In genomic region chr2:14130641-14131339, GRCm38 (mm10) we compare ENCODE assay signal across 11 mouse cellular contexts. TPM values are rescaled to one million over a fixed set of nuclear protein-coding genes. Genes with fewer than 3 reads are reported as not detected.
DNase-seq lines count a peak whose midpoint lies in the region; ATAC-seq and TF ChIP-seq lines count a peak whose summit lies in the region.
"Had no signal": no experiment of that assay in that cellular context is flagged by ENCODE, and none has a peak within 500 bp of the region (broad histone marks: within the 10 kb centered on the region; RNA-seq: fewer than 3 reads in every experiment).

No protein-coding gene starts in this region.

- no peak for ATAC-seq in liver, postnatal 0 days
- ATAC-seq in liver, embryonic 12.5 days = no peak
- peak; percentile 81 for ATAC-seq in common myeloid progenitor, adult 5-6 weeks (replicated peaks; ENCODE audit: low read depth, poor library complexity, severe bottlenecking)
- ATAC-seq in limb, embryonic 14.5 days (ENCODE audit: low FRiP score, low read depth) = no peak; the same call in 1 of the 2 replicates
- no peak for ATAC-seq in hindbrain, embryonic 13.5 days (ENCODE audit: low FRiP score)

- no peaks in the 10 kb centered on the region for H3K27me3 ChIP-seq in liver, postnatal 0 days (ENCODE audit: insufficient read depth, low read length)
- H3K27me3 ChIP-seq in liver, embryonic 12.5 days (replicated peaks) = no peaks in the 10 kb centered on the region
- H3K27me3 ChIP-seq in limb, embryonic 14.5 days (ENCODE audit: control insufficient read depth, insufficient read depth, low read length) = no peaks in the 10 kb centered on the region
- H3K27me3 ChIP-seq in hindbrain, embryonic 13.5 days = no peaks in the 10 kb centered on the region
- H3K27me3 ChIP-seq: embryonic facial prominence, embryonic 12.5 days had no signal

- WGBS in liver, postnatal 0 days (ENCODE audit: insufficient replicate concordance) = 43% methylated on average over 12 of the region's 12 CpGs
- 60% methylated on average over 12 of the region's 12 CpGs for WGBS in liver, embryonic 12.5 days (ENCODE audit: insufficient replicate concordance)
- WGBS in limb, embryonic 14.5 days = 39% methylated on average over 12 of the region's 12 CpGs
- 93% methylated on average over 12 of the region's 12 CpGs for WGBS in hindbrain, embryonic 13.5 days

- no peaks in the 10 kb centered on the region for H3K9me3 ChIP-seq in liver, postnatal 0 days (ENCODE audit: low read length)
- H3K9me3 ChIP-seq in liver, embryonic 12.5 days (replicated peaks) = no peaks in the 10 kb centered on the region
- H3K9me3 ChIP-seq in limb, embryonic 14.5 days (ENCODE audit: control insufficient read depth, low read length) = no peaks in the 10 kb centered on the region
- H3K9me3 ChIP-seq in hindbrain, embryonic 13.5 days = no peaks in the 10 kb centered on the region
- H3K9me3 ChIP-seq: embryonic facial prominence, embryonic 12.5 days had no signal

- H3K4me3 ChIP-seq in liver, postnatal 0 days (ENCODE audit: low read depth, low read length) = no peak overlapping the region
- no peak overlapping the region for H3K4me3 ChIP-seq in liver, embryonic 12.5 days
- H3K4me3 ChIP-seq in limb, embryonic 14.5 days (replicated peaks; ENCODE audit: low read length) = no peak overlapping the region
- no peak overlapping the region for H3K4me3 ChIP-seq in hindbrain, embryonic 13.5 days
- H3K4me3 ChIP-seq: embryonic facial prominence, embryonic 12.5 days had no signal

- no peak for TF ChIP-seq POLR2A in limb, embryonic 14.5 days (IDR thresholded peaks at IDR 0.05; ENCODE audit: borderline replicate concordance, extremely low read depth, insufficient read depth, insufficient read length)

- peak overlapping the region; percentile 6; the same call in 1 of the 2 replicates for H3K4me2 ChIP-seq in liver, postnatal 0 days (ENCODE audit: low read depth, low read length)
- no peak overlapping the region for H3K4me2 ChIP-seq in liver, embryonic 12.5 days
- H3K4me2 ChIP-seq in limb, embryonic 14.5 days (replicated peaks; ENCODE audit: low read depth, low read length, severe bottlenecking) = no peak overlapping the region
- no peak overlapping the region for H3K4me2 ChIP-seq in hindbrain, embryonic 13.5 days
- H3K4me2 ChIP-seq: embryonic facial prominence, embryonic 12.5 days had no signal

- TF ChIP-seq EP300 in liver, postnatal 0 days (IDR thresholded peaks at IDR 0.05; ENCODE audit: low read depth) = no peak

- no peak overlapping the region for H3K9ac ChIP-seq in liver, postnatal 0 days (replicated peaks)
- H3K9ac ChIP-seq in liver, embryonic 12.5 days = no peak overlapping the region
- no peak overlapping the region for H3K9ac ChIP-seq in limb, embryonic 14.5 days (ENCODE audit: low read depth, low read length, severe bottlenecking)
- H3K9ac ChIP-seq in hindbrain, embryonic 13.5 days = no peak overlapping the region
- H3K9ac ChIP-seq: embryonic facial prominence, embryonic 12.5 days; liver, embryonic 14.5 days had no signal

- H3K4me1 ChIP-seq in liver, postnatal 0 days (ENCODE audit: insufficient read depth) = peaks cover 4% of the 10 kb centered on the region; the same call in 1 of the 2 replicates
- H3K4me1 ChIP-seq in liver, embryonic 12.5 days = no peaks in the 10 kb centered on the region
- H3K4me1 ChIP-seq in limb, embryonic 14.5 days (ENCODE audit: control insufficient read depth, insufficient read depth, low read length) = no peaks in the 10 kb centered on the region
- no peaks in the 10 kb centered on the region for H3K4me1 ChIP-seq in hindbrain, embryonic 13.5 days (replicated peaks)
- H3K4me1 ChIP-seq: embryonic facial prominence, embryonic 12.5 days had no signal

- TF ChIP-seq CTCF in liver, postnatal 0 days (IDR thresholded peaks at IDR 0.05; ENCODE audit: low read depth) = no peak

- peaks cover 30% of the 10 kb centered on the region; the same call in 1 of the 2 replicates for H3K36me3 ChIP-seq in liver, postnatal 0 days (replicated peaks; ENCODE audit: insufficient read depth, low read length)
- peaks cover 64% of the 10 kb centered on the region for H3K36me3 ChIP-seq in liver, embryonic 12.5 days
- peaks cover 41% of the 10 kb centered on the region for H3K36me3 ChIP-seq in limb, embryonic 14.5 days (ENCODE audit: control insufficient read depth, insufficient read depth, low read length)
- H3K36me3 ChIP-seq in hindbrain, embryonic 13.5 days = peaks cover 37% of the 10 kb centered on the region

- DNase-seq in liver, postnatal 0 days = no peak
- no peak for DNase-seq in limb, embryonic 14.5 days (ENCODE audit: low spot score)
- DNase-seq in thymus, postnatal 10 days (ENCODE audit: low spot score in 2 of 2) = peak; percentile 18 to 51
- no peak for DNase-seq in left cerebral cortex, adult 9 months (ENCODE audit: low spot score in 2 of 2)
- DNase-seq in urinary bladder, adult 18-20 months (ENCODE audit: low spot score in 2 of 2) = no peak

- 0 out of 2 replicates have a peak overlapping the region, but pooled peaks have one; percentile 12 for H3K27ac ChIP-seq in liver, postnatal 0 days (ENCODE audit: low read depth)
- H3K27ac ChIP-seq in liver, embryonic 12.5 days = no peak overlapping the region
- 0 out of 2 replicates have a peak overlapping the region, but pooled peaks have one; percentile 0 for H3K27ac ChIP-seq in limb, embryonic 14.5 days (replicated peaks; ENCODE audit: low read depth, low read length)
- H3K27ac ChIP-seq in hindbrain, embryonic 13.5 days = no peak overlapping the region
- H3K27ac ChIP-seq: embryonic facial prominence, embryonic 12.5 days; liver, embryonic 14.5 days had no signal

RNA-seq across cellular contexts. Expression of gene Tmem236, which starts 43.5 kb away (rescaled TPM):
- polyA plus RNA-seq in liver, postnatal 0 days (2015; fragmentation: Nextera tagmentation; extraction: Ambion mirVana) = 0.02 TPM in 1 of 2 replicates, not detected in the other
- polyA plus RNA-seq in liver, embryonic 12.5 days (2016; fragmentation: Nextera tagmentation; extraction: Ambion mirVana) = 0.12 TPM in 1 of 2 replicates, not detected in the other
- total RNA-seq in common myeloid progenitor, adult 5-6 weeks (2017) = not detected in 2 replicates
- polyA plus RNA-seq in limb, embryonic 14.5 days (2012; rRNA removed) = 0.09 and 0.10 TPM in 2 replicates
- polyA plus RNA-seq in limb, embryonic 14.5 days (2014; fragmentation: Nextera tagmentation; extraction: Ambion mirVana) = 0.07 TPM in 1 of 2 replicates, not detected in the other
- 0.06 and 0.18 TPM in 2 replicates for polyA plus RNA-seq in hindbrain, embryonic 13.5 days (2015; fragmentation: Nextera tagmentation; extraction: Ambion mirVana)
- total RNA-seq: heart, postnatal 25 days had no signal

RNA-seq across cellular contexts. Expression of gene Stam, which starts 56.9 kb away (rescaled TPM):
- polyA plus RNA-seq in liver, postnatal 0 days (2015; fragmentation: Nextera tagmentation; extraction: Ambion mirVana) = 13.3 and 15.6 TPM in 2 replicates
- 33.7 and 34.3 TPM in 2 replicates for polyA plus RNA-seq in liver, embryonic 12.5 days (2016; fragmentation: Nextera tagmentation; extraction: Ambion mirVana)
- total RNA-seq in common myeloid progenitor, adult 5-6 weeks (2017) = 27.7 and 45.3 TPM in 2 replicates
- 48.5 and 48.6 TPM in 2 replicates for polyA plus RNA-seq in limb, embryonic 14.5 days (2012; rRNA removed)
- polyA plus RNA-seq in limb, embryonic 14.5 days (2014; fragmentation: Nextera tagmentation; extraction: Ambion mirVana) = 67.9 and 68.7 TPM in 2 replicates
- 116 and 119 TPM in 2 replicates for polyA plus RNA-seq in hindbrain, embryonic 13.5 days (2015; fragmentation: Nextera tagmentation; extraction: Ambion mirVana)

Comparison
In these comparisons a context has a peak if more than half of its experiments do, and no peak if none do; other contexts are left out.
1. H3K27ac ChIP-seq: peak in liver, postnatal 0 days (single experiment) and limb, embryonic 14.5 days (single experiment); none in liver, embryonic 12.5 days (single experiment) and hindbrain, embryonic 13.5 days (single experiment).
2. DNase-seq: peak in thymus, postnatal 10 days (2 of 2); none in liver, postnatal 0 days (single experiment), limb, embryonic 14.5 days (single experiment), left cerebral cortex, adult 9 months (0 of 2) and urinary bladder, adult 18-20 months (0 of 2).